Mouse (Mus musculus) frontal cortex, adult 2 months (tissue): ENCODE measurements around the gene Olfr548-ps1. TPM values are rescaled to one million over a fixed set of nuclear protein-coding genes. Genes with fewer than 3 reads are reported as not detected.
A peak's percentile ranks its signal among the peaks of the same experiment; 100 is the strongest.
"Not testable (repeated sequence)": the region's sequence is repeated elsewhere in the genome, so short reads cannot be mapped to it uniquely, and the experiment has no call there.

Experiments used
- DNase-seq, 2 experiments: peaks; one replicate each; pipeline ENCODE4 v3.0.0; 2022; ENCODE audit warnings: low spot score in 1 of 2; ENCODE audit errors: extremely low spot score in 1 of 2
- polyA plus RNA-seq: library from polyadenylated mRNA; depleted of rRNA; stranded (reverse); fragments of >200 nt; gene quantifications from 2 replicates; pipeline ENCODE4 v1.2.3, GENCODE M21; 2012; rRNA removed

Olfr548-ps1 gene
- not detected in 2 replicates for polyA plus RNA-seq

- DNase-seq = no peak
Observed at GRCm38 (mm10) chr7:102540596-102540995, at the start of gene Olfr548-ps1. Gene Olfr548-ps1, plus strand, starts transcription at chr7:102540896.

GRCm38 (mm10) chr7:102494416-102494815, 46.3 kb upstream of the Olfr548-ps1 start:
- DNase-seq = not testable (repeated sequence)

- no peak for DNase-seq
Observed at GRCm38 (mm10) chr7:102499473-102499872, 41.2 kb upstream of the Olfr548-ps1 start, which contains the start of gene Olfr545. Gene Olfr545, minus strand, starts transcription at chr7:102499573.

DNA sequence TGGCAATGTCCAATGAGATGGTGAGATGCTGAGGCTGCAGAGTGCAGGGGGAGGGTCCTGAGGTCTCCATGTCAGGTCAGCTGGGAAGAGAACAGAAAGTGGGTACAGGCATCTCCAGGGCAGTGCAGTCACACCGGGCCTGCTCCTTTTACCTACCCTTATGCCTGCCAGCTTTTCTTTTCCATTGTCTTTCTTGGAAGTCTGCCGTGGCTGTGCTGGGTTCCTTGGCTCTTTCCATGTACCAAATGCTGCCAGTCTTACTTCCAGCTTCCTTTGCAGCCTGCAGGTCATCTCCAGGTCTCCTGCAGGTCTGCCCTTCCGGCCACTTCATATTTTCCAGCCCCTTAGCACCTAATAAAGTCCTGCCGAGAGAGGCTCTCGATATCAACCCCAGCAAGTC, 38.7 kb upstream of the Olfr548-ps1 start:
- no peak for DNase-seq

GRCm38 (mm10) chr7:102506848-102507247, 33.8 kb upstream of the Olfr548-ps1 start:
- DNase-seq = peak; percentile 55 to 90

GRCm38 (mm10) chr7:102508066-102508465, 32.6 kb upstream of the Olfr548-ps1 start:
- no peak for DNase-seq

- no peak for DNase-seq
Observed at GRCm38 (mm10) chr7:102508666-102509065, 32.0 kb upstream of the Olfr548-ps1 start.

DNA sequence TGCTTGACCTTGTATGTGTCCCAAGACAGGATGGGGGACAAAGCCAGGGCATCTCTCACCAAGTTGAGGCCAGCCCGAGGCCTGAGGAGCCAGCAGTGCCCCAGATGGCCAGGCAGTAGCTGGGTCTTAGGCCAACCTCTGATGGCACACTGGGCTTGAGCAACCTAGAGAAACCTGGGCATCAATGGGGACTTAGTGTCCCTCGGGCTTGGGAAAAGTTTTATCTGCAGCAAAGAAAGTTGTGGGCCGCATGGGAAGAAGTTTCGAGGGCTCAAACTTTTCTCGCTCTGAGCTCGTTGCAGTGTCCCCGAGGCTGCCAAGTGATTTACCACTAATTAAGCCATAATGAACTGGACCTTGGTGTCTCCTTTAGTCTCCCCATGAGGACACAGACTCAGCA, 31.0 kb upstream of the Olfr548-ps1 start:
- DNase-seq = no peak

DNA sequence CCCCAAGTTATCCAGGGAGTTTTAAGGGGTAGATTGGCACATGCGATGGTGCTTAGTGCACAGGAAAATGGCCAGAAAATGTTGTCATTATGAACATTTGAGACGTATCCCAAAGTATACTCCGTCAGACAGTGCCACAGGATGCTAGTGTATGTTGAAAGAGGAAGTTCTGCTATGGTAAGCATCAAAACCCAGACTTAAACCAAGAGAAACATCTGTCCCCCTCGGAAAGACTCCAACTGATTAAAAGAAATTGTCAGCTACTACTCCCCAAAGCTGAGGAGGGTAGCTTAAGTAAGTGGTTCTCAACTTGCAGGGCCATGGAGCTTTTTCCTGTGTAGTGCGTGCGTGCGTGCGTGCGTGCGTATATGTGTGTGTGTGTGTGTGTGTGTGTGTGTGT, 28.8 kb upstream of the Olfr548-ps1 start:
- no peak for DNase-seq

DNA sequence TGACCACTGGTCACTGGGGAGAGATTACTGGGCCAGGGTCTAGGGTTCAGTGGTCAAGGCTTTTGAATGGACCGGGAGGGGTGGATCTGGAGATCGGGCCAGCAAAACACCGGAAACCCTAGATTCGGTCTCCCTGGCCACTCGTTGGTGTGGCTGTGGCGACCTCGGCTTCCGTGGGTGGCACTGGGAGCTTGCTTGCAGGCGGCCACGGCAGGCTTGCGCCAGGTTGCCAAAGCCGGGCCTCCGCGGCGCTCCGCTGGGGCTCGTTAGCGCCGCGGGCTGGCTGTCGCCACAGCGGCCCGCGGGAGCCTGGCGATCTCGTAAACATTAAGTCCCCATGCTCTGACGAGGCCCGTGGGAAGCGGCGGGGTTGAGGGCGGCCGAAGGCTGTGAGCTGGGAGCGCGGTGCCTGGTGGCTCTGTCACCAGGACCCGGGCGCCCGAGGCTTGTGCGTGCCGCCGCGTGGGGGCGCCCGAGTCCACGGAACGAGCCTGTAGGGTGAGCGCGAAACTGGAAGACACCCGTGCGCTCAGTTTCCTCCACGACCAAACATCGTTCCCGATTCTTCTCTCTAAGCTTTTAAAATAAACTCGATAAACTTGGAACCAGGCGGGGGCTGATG, 27.8 kb upstream of the Olfr548-ps1 start:
- peak; percentile 20 to 88 for DNase-seq

DNA sequence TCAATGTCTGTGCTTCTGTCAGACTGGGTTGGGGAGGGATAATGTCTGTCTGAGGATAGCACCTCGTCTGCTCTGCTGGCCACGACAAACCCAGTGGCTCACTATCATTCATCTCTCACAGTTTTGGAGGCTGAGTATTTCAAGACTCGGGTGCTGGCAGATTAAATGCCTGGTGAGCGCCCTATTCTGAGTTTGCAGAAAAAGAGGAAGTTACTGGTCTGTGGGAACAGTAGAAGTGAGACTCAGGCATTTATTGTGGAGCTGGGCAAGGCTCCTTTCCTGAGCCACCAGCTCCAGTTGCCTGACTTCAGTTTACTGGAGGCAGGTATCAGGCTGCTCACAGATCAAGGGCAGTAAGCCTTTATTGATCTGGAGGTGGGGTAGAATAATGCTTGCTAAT, 26.6 kb upstream of the Olfr548-ps1 start:
- no peak for DNase-seq

DNA sequence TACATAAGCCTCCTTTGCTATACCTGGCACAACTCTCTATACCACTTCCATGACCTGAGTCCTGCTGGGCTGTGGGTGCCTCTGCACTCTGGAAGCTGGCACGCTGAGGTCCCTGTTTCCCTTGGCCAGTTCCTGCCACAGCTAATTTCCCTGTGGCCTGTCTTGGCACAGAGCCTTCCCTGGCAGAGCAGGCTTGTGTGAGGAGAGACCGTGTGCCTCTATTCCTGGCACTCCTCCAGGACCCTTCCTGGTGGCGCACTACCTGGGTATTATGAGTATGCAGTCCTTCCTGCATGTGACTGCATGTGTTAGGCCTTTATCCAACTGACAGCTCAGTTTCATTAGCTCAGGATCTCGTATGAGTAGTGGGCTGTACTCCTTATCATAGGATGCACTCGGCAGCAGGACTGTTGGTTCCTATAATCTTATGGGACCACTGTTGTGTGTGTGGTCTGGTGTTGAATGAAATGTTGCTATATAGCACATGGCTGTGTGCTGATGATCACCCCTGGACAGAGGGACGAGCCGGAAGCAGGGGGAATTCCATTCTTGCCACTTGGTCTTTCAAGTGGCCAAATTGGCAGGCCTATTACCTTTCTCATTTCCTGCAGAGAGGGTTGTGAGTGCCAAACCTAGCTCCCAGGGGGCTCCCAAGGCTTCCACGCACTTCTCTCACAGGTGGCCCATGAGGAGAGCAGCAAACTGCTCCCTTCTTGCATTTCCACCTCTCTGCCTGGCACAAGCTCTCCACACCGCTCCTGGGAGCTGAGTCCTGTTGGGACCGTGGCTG, 24.2 kb upstream of the Olfr548-ps1 start:
- DNase-seq = no peak

DNA sequence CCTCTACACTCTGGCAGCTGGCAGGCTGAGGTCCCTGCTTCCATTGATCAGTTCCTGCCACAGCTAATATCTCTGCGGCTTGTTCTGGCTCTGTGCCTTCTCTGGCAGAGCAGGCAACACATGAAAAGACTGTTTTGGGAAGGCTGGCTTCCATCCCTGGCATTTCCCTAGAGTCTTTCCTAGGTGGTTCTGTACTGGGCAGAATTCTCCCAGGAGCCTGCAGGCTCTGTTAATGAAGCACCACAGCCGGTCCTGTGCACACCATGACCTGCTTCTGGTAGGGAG, 23.7 kb upstream of the Olfr548-ps1 start:
- DNase-seq = no peak

DNA sequence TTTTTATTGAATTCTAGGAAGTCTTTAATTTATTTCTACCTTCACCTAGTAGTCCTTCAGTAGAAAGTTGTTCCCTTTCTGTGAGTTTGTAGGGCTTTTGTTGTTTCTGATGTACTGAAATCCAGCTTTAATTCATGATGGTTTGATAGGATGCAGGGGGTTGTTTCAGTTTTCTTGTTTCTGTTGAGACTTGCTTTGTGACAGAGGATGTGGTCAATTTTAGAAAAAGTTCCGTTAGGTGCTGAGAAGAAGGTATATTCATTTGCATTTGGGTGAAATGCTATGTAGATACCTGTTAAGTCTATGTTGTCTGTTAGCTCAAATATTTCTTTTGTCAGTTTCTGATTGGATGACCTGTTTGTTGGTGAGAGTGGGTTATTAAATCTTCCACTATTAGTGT, 11.6 kb upstream of the Olfr548-ps1 start:
- DNase-seq = no peak

DNA sequence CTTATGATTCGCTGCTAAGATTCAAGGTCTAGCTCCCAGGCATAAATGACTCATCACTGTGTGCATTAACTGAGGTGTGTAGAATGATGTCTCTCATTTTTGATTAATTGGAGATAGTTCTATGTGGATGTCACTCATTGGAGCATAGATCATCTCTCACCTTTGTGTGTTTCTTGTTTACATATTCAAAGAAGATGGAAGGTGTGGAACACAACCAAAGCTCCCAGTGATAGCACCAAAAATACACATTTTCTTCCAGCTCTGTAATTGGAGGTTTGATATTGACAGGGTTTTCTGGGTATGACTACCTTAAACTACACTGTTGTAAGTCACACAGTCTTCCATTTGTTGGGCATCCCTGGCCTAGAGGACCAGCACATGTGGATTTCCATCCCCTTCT, 6.2 kb upstream of the Olfr548-ps1 start, which contains the start of gene Olfr547:
Gene Olfr547, plus strand, starts transcription at position 301 of the 400 bp plus-strand sequence.
- no peak for DNase-seq

GRCm38 (mm10) chr7:102541251-102541650, 555 bp downstream of the Olfr548-ps1 start:
- DNase-seq = no peak

DNA sequence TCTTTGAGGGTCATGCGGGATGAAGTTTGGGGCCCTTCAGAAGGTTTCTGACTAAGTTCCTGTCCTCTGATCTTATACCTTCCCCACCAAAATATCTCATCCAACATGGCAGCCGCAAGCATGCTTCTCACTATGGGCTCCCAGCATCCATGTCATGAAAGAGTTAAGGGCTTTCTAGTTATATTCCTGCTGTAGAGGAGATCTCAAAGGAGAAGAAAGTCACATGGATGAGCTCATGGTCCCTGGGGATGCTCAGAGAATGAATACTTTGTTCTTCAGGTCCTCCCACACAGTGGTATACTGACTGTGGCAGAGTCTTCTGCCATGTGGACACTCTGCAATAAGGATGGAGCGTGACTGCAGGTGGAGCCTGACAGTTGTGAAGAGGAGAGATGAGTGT, 8.9 kb downstream of the Olfr548-ps1 start, which contains the start of gene Olfr549:
Gene Olfr549, plus strand, starts transcription at position 301 of the 400 bp plus-strand sequence.
- DNase-seq = no peak

DNA sequence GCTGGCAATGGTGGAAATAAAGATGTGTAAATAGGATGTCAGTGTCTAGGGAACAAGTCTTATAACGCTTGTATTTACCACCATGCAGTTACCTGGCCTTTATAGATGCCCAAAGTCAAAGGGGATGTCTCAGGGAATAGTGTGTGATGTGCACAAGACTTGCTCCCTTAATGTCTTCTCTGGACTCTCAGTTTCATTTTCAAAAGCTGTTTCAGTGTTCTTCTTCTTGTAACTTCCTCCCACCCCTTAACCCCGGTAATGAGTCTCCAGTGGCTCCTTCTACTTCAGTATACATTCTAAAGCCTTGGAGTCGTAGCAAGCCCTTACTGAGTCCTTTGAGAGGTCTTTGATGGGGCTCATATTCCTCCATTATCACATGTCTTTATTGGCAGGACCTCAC, 12.6 kb downstream of the Olfr548-ps1 start:
- DNase-seq = no peak

- peak; percentile 24 to 59 for DNase-seq
Observed at GRCm38 (mm10) chr7:102564999-102565997, 24.6 kb downstream of the Olfr548-ps1 start, which contains the start of gene Trim21. Gene Trim21, minus strand, starts transcription at chr7:102565486.

DNA sequence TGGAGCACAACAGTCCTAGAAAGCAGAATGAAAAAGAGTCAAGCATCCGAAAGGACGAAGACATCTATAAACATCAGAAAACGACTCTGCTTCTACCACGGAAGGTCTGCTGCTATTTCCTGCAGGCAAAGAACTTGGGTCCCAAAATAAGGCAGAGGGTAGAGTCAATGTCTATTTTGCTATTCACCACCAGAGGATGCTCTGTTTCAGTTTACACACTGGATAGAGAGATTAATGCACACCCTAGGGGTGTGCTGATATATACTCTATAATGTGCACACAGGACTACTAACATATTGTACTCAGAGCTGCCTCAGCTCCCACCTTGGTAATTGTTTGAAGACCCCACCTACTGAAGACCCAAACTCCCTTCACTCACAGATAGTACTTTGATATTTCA, 25.5 kb downstream of the Olfr548-ps1 start:
- no peak for DNase-seq

DNA sequence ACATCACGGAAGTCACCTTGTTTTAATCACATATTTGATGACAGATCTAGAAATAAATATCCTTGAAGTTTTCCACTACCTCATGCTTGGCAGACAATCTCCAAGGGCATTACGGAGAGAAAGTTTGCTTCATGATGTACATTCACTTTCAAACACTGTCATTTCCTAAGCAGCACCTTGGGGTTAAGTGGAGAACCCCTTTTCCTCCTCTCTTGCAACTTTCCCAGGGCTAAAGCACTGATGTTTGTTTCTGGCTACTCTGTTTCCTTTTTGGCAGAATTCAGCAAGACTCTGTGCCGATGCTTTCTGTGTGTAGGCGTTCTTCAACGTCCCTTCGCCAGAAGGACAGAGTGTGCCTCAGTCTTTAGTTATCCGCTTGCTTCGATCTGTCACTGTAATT, 30.4 kb downstream of the Olfr548-ps1 start, which contains the start of gene Olfr550:
Gene Olfr550, plus strand, starts transcription at position 301 of the 400 bp plus-strand sequence.
- peak in 1 of 2 experiments; percentile 8 for DNase-seq
